Mouse (Mus musculus) central nervous system, embryonic 11.5 days (tissue): ENCODE measurements around the gene Lmbrd1. TPM values are rescaled to one million over a fixed set of nuclear protein-coding genes. Genes with fewer than 3 reads are reported as not detected.

Experiments used
- polyA plus RNA-seq: library from polyadenylated mRNA; depleted of rRNA; stranded (reverse); fragments of >200 nt; gene quantifications from 2 replicates; pipeline ENCODE4 v1.2.3, GENCODE M21; 2012; rRNA removed

Gene Lmbrd1
- 16.3 and 29.7 TPM in 2 replicates for polyA plus RNA-seq

DNA sequence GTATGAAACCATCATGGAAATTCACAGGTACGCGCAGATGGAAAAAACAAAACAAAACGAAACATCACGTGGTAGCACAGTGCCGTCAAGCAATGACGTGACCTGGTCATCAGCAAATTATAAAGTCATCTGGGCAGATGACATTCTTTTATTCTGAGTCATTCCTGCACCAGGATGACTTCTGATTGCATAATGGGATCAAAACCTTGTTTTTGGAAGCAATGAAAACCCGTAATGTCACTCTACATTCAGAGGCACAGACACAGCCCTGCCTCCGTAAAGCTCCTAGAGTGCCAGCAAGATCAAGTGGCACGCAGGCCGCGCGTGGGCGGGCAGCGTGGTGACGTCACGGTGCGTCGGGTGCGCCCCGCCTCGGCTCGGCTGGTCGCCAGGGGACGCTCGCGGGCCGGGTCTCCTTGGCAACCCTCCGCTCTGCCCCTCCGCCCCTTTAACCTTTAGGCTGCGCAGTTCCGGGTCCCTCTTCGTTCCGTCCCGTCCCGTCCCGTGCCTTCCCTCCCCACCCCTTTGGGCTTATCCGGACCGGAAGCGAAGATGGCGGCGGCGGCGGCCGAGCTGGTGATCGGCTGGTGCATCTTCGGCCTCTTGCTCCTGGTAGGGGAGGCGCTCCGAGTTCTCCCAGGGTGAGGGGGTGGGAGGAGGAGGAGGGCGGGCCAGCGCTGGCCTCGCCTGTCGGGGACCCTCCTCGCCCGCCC lies at the start of gene Lmbrd1:
Gene Lmbrd1, plus strand, starts transcription at position 426 of the 713 bp plus-strand sequence.

Other genes starting within 250 kb of the Lmbrd1 start
- gene Col19a1, start 91.2 kb upstream of the Lmbrd1 start, polyA plus RNA-seq, result 0.07 and 0.34 TPM in 2 replicates